Mouse (Mus musculus) left cerebral cortex, postnatal 14 days (tissue): ENCODE measurements around the gene Esyt2. TPM values are rescaled to one million over a fixed set of nuclear protein-coding genes. Genes with fewer than 3 reads are reported as not detected.
"Not testable (repeated sequence)": the region's sequence is repeated elsewhere in the genome, so short reads cannot be mapped to it uniquely, and the experiment has no call there.

Source experiments
- DNase-seq, 2 experiments: peaks; one replicate each; pipeline ENCODE4 v3.0.0; 2021 to 2022; ENCODE audit warnings: low spot score in 2 of 2, mixed read lengths in 1 of 2
- intact Hi-C: fragments of 180-260 bp; cut with DNase I; formaldehyde crosslinking; loops from one replicate; pipeline ENCODE4 v1.15.1; 2025
- long read RNA-seq, 2 experiments: library from polyadenylated mRNA; stranded (forward); transcript quantifications; one replicate each; pipeline ENCODE4 v2.0.0; 2021
- total RNA-seq, 2 experiments: library from RNA; stranded (reverse); gene quantifications; 2 replicates each; pipeline ENCODE4 v1.2.3; 2021

Gene Esyt2
- 10 to 100 TPM; 54.6 to 57.9 TPM for total RNA-seq
- long read RNA-seq, experiment 1, full-length matches to known transcripts = 17 of 29 reads
- long read RNA-seq, experiment 1, partial matches to known transcripts = 3 of 29 reads
- long read RNA-seq, experiment 1, other reads (novel, unspliced or antisense) = 9 of 29 reads
- long read RNA-seq, experiment 2, full-length matches to known transcripts = 19 of 37 reads
- long read RNA-seq, experiment 2, partial matches to known transcripts = 1 of 37 reads
- long read RNA-seq, experiment 2, other reads (novel, unspliced or antisense) = 17 of 37 reads

- DNase-seq = peak; percentile 100
- intact Hi-C loops = no loop called here
Measured at GRCm38 (mm10) chr12:116280653-116281364, at the start of gene Esyt2. Esyt2 (plus strand) TSS chr12:116281196.

- intact Hi-C loops = no loop called here
Measured at GRCm38 (mm10) chr12:116231612-116232011, 49.4 kb upstream of the Esyt2 start.

GRCm38 (mm10) chr12:116232061-116232460 is 48.9 kb upstream of the Esyt2 start:
- intact Hi-C loops = no loop called here

More at GRCm38 (mm10) chr12:116231612-116232011, 49.4 kb upstream of the Esyt2 start:
- peak; percentile 35 to 41 for DNase-seq

GRCm38 (mm10) chr12:116235356-116235755 is 45.6 kb upstream of the Esyt2 start:
- no peak for DNase-seq
- intact Hi-C loops = no loop called here

More at GRCm38 (mm10) chr12:116232061-116232460, 48.9 kb upstream of the Esyt2 start:
- DNase-seq = no peak

DNA sequence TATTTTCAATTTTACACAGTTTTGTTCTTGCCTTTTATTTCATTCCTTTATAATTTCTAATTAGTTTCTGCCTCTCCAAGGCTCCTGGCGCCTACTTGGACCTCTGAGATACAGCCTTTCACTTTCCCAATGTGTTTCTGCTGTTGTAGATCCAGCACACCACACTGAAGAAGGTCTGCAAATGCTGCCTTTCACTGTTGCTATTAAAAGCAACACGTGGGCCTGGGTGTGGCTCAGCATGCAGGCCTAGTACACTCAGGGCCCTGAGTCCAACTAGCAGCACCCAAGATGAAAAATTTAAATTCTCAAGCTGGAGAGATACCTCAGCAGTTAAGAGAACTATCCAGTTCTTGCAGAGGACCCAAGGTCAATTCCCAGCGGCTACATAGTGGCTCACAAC is 44.3 kb upstream of the Esyt2 start:
- intact Hi-C loops = no loop called here
- DNase-seq = no peak

- no peak for DNase-seq
- intact Hi-C loops = no loop called here
Measured at GRCm38 (mm10) chr12:116238370-116238769, 42.6 kb upstream of the Esyt2 start.

- intact Hi-C loops = no loop called here
- peak; percentile 13 to 27 for DNase-seq
Measured at GRCm38 (mm10) chr12:116238803-116239202, 42.2 kb upstream of the Esyt2 start.

GRCm38 (mm10) chr12:116244601-116245000 is 36.4 kb upstream of the Esyt2 start:
- no peak for DNase-seq
- intact Hi-C loops = no loop called here

- intact Hi-C loops = no loop called here
- DNase-seq = no peak
Measured at GRCm38 (mm10) chr12:116254652-116255051, 26.3 kb upstream of the Esyt2 start.

DNA sequence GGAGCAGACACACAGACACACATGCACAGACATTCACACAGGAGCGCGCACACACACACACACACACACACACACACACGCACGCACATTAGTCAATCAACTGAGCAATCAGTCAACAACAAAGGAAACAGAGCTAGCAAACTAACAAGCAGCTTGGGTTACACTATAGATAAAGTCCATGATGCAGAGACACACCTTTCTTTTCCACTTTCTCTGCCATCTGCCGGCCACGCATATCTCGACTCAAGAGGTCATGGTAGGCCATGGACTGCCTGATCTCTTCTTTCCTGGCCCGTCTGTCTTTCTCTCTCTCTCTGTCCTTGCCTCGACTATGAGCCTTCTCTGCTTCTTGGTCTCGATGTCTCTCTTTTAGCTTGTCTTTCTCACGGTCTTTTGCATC is 25.4 kb upstream of the Esyt2 start:
- DNase-seq = no peak
- intact Hi-C loops = no loop called here

GRCm38 (mm10) chr12:116258321-116258720 is 22.7 kb upstream of the Esyt2 start:
- intact Hi-C loops = no loop called here
- no peak for DNase-seq

DNA sequence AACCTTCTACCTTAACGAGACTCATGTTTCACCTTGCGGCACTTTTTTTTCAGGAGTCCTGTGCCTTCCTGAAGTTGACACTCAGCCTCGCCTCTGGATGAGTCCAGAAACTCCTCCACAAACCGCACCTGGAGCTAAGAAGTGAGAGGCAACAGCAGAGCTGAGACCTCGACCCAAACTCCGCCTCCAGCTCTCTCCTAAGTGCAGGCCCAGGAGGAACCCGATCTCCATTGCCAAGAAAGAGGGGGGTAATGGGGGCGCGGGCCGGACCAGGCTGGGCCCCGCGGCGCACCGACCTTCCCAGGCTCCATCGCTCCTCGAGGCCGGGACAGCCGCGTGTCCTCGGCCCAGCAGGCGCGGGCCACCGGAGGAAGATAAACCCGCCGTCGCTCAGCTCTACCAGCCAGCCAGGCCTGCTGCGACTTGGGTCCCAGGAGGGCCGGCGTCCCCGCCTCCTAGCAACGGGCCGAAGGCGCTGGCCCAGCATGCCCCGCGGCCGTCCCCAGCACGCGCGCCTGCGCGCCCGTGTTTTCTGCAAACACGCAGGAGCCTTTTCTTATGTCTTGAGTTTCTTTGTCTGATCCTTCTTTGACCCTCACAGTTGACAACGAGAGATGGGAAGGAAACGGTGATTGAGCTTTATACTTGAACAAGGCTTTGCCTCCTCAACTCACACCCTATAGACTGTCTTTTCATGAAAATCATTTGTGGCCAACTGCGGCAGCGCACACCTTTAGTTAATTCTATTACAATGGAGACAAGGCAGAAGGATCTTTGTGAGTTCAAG is 18.2 kb upstream of the Esyt2 start, which contains the start of gene Wdr60:
Gene Wdr60, minus strand, starts transcription at position 468 of the 787 bp plus-strand sequence.
- peak; percentile 66 to 88 for DNase-seq
- intact Hi-C loops = no loop called here

DNA sequence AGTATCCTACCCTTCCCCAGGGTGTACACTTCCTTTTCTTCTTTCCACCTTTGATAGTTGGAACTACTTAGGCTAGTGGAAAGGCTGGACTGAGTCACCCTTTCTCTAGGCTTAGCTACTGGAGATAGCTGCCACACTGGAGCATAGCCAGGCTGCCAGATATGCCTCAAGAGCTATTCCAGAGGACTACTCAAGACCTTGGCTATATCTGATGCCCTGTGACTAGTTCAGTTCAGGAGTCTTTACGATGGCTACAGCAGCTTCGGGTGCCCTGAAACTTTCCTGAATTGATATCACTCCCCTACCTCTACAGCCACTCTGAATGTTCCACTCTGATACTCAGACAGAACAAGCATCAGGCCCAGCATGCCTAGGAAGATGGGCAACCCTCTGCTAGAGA is 16.2 kb upstream of the Esyt2 start:
- DNase-seq = no peak
- intact Hi-C loops = no loop called here

DNA sequence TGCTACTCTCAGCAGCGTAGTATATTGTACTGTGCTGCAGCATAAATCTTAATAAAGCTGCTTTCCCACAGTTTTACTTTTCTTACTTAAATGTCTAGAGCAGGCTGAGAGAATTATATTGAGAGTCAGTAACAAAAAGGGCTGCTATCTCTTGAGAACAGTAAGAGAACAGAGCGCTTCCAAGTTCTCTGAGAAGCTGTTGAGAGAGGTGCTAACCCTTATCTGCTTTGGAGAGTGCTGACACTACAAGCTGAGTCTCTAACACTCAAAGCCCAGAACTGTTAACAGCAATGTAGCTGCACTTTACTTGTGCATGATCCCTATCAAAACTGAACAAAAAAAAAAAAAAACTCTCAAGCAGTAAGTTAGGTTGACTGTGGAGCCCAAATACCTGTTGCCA is 15.7 kb upstream of the Esyt2 start:
- intact Hi-C loops = no loop called here

GRCm38 (mm10) chr12:116269450-116269849 is 11.5 kb upstream of the Esyt2 start:
- DNase-seq = no peak
- intact Hi-C loops = no loop called here

More for the DNA sequence above, 15.7 kb upstream of the Esyt2 start:
- DNase-seq = no peak

GRCm38 (mm10) chr12:116270538-116270937 is 10.5 kb upstream of the Esyt2 start:
- intact Hi-C loops = no loop called here
- DNase-seq = no peak

- DNase-seq = no peak
- intact Hi-C loops = no loop called here
Measured at GRCm38 (mm10) chr12:116271071-116271470, 9.9 kb upstream of the Esyt2 start.

DNA sequence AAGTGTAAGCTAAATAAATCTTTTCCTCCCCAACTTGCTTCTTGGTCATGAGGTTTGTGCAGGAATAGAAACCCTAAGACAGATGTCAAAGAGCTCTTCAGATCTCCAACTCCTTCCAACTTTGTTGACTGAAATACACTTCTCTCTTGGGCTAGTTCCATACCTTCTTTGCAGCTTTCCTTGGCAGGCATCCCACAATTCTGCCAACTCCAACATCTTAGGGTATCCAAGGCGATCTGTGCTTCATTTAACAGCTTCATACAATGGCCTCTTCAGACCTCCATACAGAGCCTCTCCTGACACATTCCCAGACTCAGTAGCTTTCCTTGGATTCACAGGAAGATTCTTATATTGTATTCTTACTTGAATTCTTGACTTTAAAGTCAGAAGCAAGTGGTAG is 7.3 kb upstream of the Esyt2 start:
- no peak for DNase-seq

DNA sequence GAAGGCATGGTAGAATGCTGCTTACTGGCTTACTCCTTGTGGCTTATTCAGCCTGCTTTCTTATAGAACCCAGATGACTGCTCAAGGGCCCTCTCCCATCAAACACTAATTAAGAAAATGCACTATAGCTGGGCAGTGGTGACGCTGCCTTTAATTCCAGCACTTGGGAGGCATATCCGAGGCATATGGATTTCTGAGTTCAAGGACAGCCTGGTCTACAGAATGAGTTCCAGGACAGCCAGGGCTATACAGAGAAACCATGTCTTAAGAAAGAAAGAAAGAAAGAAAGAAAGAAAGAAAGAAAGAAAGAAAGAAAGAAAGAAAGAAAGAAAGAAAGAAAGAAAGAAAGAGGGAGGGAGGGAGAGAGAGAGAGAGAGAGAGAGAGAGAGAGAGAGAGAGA is 5.9 kb upstream of the Esyt2 start, which contains the start of gene Gm11027:
Gene Gm11027, plus strand, starts transcription at position 301 of the 400 bp plus-strand sequence.
- DNase-seq, intact Hi-C loops: not testable (repeated sequence)

More for the DNA sequence above, 7.3 kb upstream of the Esyt2 start:
- intact Hi-C loops = no loop called here

- intact Hi-C loops = no loop called here
Measured at GRCm38 (mm10) chr12:116275631-116276030, 5.4 kb upstream of the Esyt2 start.

More at GRCm38 (mm10) chr12:116275631-116276030, 5.4 kb upstream of the Esyt2 start:
- no peak for DNase-seq
